Mouse (Mus musculus) ES-Bruce4 (cell line): Measurements from ENCODE around the gene Cyp3a57.

ENCODE experiments used
- CTCF ChIP-seq: IDR thresholded peaks from one replicate; pipeline ENCODE4 v1.8.1; 2011; ENCODE audit warnings: low read depth, low read length
- EP300 ChIP-seq: IDR thresholded peaks from 2 replicates; pipeline ENCODE4 v1.6.1; 2011; ENCODE audit warnings: low read depth, low read length; ENCODE audit not compliant: insufficient read depth
- POLR2A ChIP-seq: IDR thresholded peaks from one replicate; pipeline ENCODE4 v1.8.1; 2011; ENCODE audit warnings: low read length; ENCODE audit not compliant: insufficient read depth

DNA sequence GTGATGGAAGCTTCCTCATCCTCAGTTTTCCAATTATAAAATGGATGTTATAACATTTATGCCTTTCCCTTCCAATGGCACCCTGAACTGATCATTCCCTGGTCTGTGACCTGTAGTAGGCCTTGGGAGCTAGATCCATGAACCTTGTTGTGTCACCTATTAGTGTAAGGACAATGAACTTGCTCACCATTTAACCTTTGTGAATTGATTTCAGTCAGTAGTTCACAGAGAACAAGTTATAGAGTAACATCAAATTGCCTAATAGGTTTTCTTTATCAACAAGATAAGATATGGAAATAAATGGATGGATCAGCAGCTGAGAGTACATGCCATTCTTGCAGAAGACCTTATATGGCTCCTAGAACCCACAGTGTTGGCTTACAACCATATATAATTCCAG, 85.9 kb downstream of the Cyp3a57 start:
- TF ChIP-seq POLR2A, result no peak
- no peak for TF ChIP-seq EP300
- no peak for TF ChIP-seq CTCF
